Mouse (Mus musculus): ENCODE measurements around the gene Wwc1. TPM values are rescaled to one million over a fixed set of nuclear protein-coding genes. Genes with fewer than 3 reads are reported as not detected.

Gene Wwc1
- total RNA-seq, 2 experiments from 2014 or later = 0.47 to 0.52 TPM

DNA sequence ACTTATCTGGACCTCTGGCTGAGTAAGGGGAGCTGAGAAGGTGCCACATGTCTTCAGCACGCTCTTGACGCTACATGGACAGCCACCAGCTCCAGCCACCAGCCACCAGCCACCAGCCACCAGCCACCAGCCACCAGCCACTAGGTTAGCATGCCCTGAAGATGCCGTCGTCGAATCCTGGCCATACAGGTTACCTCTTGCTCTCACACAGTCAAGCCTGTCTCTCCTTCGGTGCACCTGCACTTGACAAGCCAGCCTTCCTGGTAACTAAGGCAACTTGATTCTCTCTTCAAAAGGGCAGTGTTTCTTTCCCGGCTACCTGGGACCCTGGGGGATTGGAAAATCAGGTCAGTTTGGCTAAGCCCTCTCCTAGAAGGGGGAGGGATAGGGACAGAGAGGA, 7.2 kb downstream of the Wwc1 start:
- DNase-seq = no peak

- no peak for DNase-seq
These were observed 7.9 kb downstream of the Wwc1 start for GRCm38 (mm10) chr11:35972270-35972931.

GRCm38 (mm10) chr11:35970806-35971705, 9.3 kb downstream of the Wwc1 start:
- DNase-seq = no peak

DNA sequence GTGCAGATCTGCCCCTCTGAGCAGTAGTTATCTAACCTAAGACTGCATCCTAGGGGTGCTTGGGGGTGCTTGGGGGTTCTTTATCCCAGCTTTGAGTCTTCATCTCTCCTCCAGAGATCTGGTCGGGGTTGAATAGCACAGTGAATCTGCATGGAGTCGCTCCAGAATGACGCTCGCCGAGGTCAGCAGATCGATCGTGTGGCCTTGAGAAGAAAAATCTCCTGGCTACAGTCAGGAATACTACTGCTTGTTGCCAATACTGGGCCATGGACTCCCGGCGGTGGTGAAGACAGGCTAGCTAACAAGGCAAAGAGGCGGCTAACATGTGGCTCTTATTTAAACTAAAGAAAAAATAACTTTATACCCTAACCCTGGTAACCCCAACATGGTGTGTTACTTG, 12.0 kb downstream of the Wwc1 start:
- no peak for DNase-seq

GRCm38 (mm10) chr11:35963981-35964549, 16.3 kb downstream of the Wwc1 start:
- no peak for DNase-seq

DNA sequence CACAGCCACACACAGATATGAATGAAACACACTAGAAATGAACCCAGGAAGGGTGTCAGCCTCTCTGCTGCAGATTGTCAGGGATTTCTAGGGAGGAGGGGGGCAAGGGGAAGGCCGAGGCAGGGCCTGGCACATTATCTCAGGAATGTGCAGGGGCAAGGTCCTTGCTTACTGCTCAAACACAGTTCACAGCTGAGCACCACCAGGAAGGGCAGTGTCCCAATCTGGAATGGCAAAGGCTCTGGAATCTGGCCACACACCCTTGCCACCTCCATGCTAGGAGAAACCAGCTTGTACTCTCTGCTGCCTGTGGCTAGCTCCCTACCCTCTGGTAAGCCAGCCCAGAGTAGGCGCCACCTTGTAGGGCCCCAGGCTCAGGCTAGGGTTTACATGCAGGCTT, 16.8 kb downstream of the Wwc1 start:
- no peak for DNase-seq

DNA sequence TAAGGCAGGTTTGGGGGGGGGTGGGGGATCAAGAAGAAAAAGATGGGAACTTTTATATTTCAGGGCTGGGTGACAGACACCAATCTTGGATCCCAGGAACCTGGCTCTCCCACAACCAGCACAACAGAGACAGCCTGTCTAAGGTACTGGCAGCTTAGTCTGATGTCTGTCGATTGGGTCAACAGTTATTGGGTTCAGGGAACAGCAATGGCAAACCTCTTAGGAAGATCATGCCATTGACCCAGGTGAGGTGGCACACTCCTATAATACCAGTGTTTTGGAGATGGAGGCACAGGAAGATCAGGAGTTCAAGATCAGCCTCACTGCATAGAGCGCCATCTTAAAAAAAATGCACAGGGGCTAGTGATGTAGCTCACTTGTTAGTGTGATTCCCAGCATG, 17.9 kb downstream of the Wwc1 start:
- DNase-seq = no peak

GRCm38 (mm10) chr11:35959270-35959669, 21.1 kb downstream of the Wwc1 start:
- no peak for DNase-seq

- no peak for DNase-seq
These were observed 24.8 kb downstream of the Wwc1 start for GRCm38 (mm10) chr11:35955572-35955971.

- DNase-seq = no peak
These were observed 27.1 kb downstream of the Wwc1 start for GRCm38 (mm10) chr11:35953179-35953578.

DNA sequence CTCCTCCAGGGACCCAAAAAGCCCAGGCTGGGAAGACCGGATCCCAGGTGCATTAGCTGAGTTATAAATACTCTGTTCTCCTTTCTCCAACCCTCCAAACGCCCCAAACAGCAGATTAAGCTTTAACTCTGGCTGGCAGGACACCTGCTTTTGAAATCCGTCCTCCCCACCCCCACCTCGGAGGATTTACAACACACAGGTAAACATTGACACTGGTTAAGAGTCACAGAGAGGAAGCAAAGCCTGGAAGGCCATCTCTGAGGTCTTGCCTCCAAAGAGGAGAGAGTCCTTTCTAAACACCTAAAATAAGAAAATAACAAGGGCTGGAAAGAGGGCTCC, 28.6 kb downstream of the Wwc1 start:
- no peak for DNase-seq

- DNase-seq = no peak
These were observed 29.1 kb downstream of the Wwc1 start for GRCm38 (mm10) chr11:35951058-35951726.

DNA sequence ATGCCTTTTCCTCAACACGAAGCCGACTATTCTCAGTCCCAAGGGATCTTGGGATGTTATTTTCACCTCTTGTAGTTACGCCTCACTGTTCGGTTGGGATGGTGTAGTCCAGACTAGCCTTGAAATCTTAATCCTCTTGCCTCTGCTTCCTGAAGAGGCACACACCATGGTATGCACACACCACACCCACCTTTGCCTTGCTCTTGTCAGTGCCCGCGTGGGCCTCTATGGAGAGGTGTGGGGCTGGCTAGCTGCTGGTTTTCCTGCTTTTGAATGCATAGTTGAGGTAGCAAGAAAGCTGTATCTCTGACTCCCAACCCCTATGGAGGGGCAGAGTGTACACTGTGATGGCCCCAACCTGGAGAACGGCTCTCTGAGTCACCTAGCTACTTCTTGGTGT, 29.9 kb downstream of the Wwc1 start:
- no peak for DNase-seq

DNA sequence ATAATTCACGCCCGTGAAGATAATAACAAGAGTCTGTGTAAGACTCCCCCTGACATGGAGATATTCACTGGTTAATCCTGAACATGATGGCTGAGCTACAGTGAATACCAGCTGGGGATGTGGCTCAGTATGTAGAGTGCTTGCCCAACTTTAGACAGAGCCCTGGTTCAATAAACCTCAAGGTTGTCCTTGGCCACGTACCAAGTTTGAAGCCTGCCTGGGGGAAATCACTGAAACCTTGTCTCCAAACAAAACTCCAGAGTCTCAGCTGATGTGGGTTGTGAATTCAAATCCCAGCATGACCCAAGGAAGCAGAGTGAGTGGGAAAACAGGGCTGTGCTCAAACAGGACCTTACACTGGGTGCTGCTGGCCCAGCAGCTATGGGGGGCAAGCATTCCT, 30.3 kb downstream of the Wwc1 start:
- DNase-seq = no peak

DNA sequence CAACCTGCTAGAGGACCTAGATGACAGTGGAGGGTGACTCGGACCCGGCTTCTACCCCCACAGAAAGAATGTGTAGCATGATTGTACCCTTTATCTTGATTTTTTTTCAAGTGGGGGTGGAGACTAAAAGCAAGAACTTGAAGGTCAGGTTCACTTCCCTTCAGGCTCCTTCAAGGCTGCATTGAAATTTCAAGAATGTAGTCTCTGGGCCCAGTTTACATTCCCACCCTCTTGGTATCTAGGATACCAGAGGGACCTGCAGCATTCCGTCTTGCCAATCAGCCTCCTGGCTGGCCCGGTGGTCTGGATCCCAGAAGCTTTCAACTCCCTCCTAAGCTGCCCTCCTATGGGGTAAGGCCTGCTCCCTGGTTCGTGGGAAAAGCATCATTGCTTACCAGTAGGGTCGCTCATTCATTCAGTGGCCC, 31.9 kb downstream of the Wwc1 start:
- no peak for DNase-seq

GRCm38 (mm10) chr11:35947944-35948343, 32.4 kb downstream of the Wwc1 start:
- DNase-seq = no peak

- no peak for DNase-seq
These were observed 35.1 kb downstream of the Wwc1 start for GRCm38 (mm10) chr11:35945187-35945586.

GRCm38 (mm10) chr11:35941641-35942040, 38.7 kb downstream of the Wwc1 start:
- DNase-seq = no peak

GRCm38 (mm10) chr11:35941064-35941463, 39.3 kb downstream of the Wwc1 start:
- DNase-seq = no peak

- no peak for DNase-seq
These were observed 41.4 kb downstream of the Wwc1 start for GRCm38 (mm10) chr11:35938790-35939385.

DNA sequence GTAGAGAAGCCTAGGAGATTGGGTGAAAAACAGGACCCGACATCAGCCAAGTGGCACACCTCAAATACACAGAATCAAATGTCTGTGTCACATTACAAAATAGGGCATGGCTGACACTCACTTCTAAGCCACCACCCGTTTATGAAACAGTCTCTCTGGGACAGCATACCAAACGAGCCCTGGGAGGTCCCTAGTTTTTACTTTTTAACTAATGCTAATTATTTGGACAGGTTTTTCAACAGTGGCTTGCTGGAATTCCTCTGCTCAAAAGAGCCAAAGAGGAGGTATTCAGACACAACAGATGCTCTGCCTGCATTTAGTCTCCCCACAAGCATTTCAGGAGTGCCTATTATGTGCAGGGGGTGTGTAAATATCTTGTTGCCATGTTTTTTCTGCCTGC, 44.7 kb downstream of the Wwc1 start:
- no peak for DNase-seq

DNA sequence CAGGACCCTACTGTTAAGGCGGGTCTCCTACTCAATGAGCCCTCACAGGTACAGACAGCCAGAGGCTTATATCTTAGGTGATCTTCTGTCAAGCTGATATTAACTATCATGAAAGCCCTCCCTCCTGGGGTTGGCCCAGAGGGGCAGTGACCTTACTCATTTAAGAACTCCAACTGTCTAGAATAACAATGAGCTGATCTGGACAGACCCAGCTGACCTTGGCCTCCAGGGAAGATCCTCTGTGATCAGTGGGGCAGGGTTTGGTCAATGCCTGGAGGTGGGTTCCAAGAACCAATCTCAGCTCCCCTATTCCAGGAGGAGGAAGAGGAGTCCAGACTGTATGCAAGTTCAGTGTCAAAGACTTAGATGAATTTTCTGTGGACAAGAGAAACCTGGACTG, 45.2 kb downstream of the Wwc1 start:
- DNase-seq = no peak
